Mouse (Mus musculus): ENCODE measurements around the gene Stambp. TPM values are rescaled to one million over a fixed set of nuclear protein-coding genes. Genes with fewer than 3 reads are reported as not detected.
A peak's percentile ranks its signal among the peaks of the same experiment; 100 is the strongest.

Gene Stambp
- polyA plus RNA-seq, 1 experiment from 2014 or later = 30.7 TPM

GRCm38 (mm10) chr6:83500462-83500861, 72.1 kb downstream of the Stambp start:
- Histone ChIP-seq H3K36me3 (ENCODE audit: insufficient read depth, low read length) (no peaks in the 10 kb centered on the region), H3K9ac (replicated peaks; ENCODE audit: low read depth) (no peak overlapping the region), H3K4me2 (replicated peaks; ENCODE audit: low read depth, low read length) (no peak overlapping the region), H3K4me3 (ENCODE audit: low read depth, low read length) (no peak overlapping the region), H3K4me1 (ENCODE audit: insufficient read depth, low read depth, low read length) (0 out of 2 replicates have a peak, but pooled peaks cover 5% of the 10 kb centered on the region), H3K27ac (ENCODE audit: low read length) (no peak overlapping the region), H3K27me3 (replicated peaks; ENCODE audit: insufficient read depth, low read length) (no peaks in the 10 kb centered on the region), H3K9me3 (ENCODE audit: low read length) (no peaks in the 10 kb centered on the region)
- WGBS = 72% methylated on average over 3 of the region's 3 CpGs
- no peak for ATAC-seq
- peak; percentile 58 for TF ChIP-seq CTCF (IDR thresholded peaks at IDR 0.05)
- no peak for TF ChIP-seq EP300 (IDR thresholded peaks at IDR 0.05)
- no peak for DNase-seq (ENCODE audit: low spot score)

GRCm38 (mm10) chr6:83499078-83499477, 73.5 kb downstream of the Stambp start:
- ATAC-seq = no peak

GRCm38 (mm10) chr6:83496753-83497710, 75.5 kb downstream of the Stambp start:
- DNase-seq (ENCODE audit: low spot score) (peak; percentile 47), ATAC-seq (peak; percentile 54)
- 64% methylated on average over 22 of the region's 22 CpGs for WGBS
- Histone ChIP-seq H3K9me3 (ENCODE audit: low read length) (no peaks in the 10 kb centered on the region), H3K27me3 (replicated peaks; ENCODE audit: insufficient read depth, low read length) (no peaks in the 10 kb centered on the region), H3K4me2 (replicated peaks; ENCODE audit: low read depth, low read length) (no peak overlapping the region), H3K4me1 (ENCODE audit: insufficient read depth, low read depth, low read length) (0 out of 2 replicates have a peak, but pooled peaks cover 5% of the 10 kb centered on the region), H3K36me3 (ENCODE audit: insufficient read depth, low read length) (peaks cover 8% of the 10 kb centered on the region; the same call in 1 of the 2 replicates), H3K27ac (ENCODE audit: low read length) (no peak overlapping the region), H3K4me3 (ENCODE audit: low read depth, low read length) (no peak overlapping the region), H3K9ac (replicated peaks; ENCODE audit: low read depth) (no peak overlapping the region)
- no peak for TF ChIP-seq EP300 (IDR thresholded peaks at IDR 0.05)
- no peak for TF ChIP-seq CTCF (IDR thresholded peaks at IDR 0.05)

More at GRCm38 (mm10) chr6:83499078-83499477, 73.5 kb downstream of the Stambp start:
- H3K27ac ChIP-seq (ENCODE audit: low read length) = no peak overlapping the region
- DNase-seq (ENCODE audit: low spot score) = no peak
- no peaks in the 10 kb centered on the region for H3K9me3 ChIP-seq (ENCODE audit: low read length)
- H3K27me3 ChIP-seq (replicated peaks; ENCODE audit: insufficient read depth, low read length) = no peaks in the 10 kb centered on the region
- no peak overlapping the region for H3K4me2 ChIP-seq (replicated peaks; ENCODE audit: low read depth, low read length)
- no peak for TF ChIP-seq CTCF (IDR thresholded peaks at IDR 0.05)
- 0 out of 2 replicates have a peak, but pooled peaks cover under 1% of the 10 kb centered on the region for H3K36me3 ChIP-seq (ENCODE audit: insufficient read depth, low read length)
- no peak overlapping the region for H3K9ac ChIP-seq (replicated peaks; ENCODE audit: low read depth)
- 0 out of 2 replicates have a peak, but pooled peaks cover 5% of the 10 kb centered on the region for H3K4me1 ChIP-seq (ENCODE audit: insufficient read depth, low read depth, low read length)
- WGBS = 92% methylated on average over 10 of the region's 10 CpGs
- no peak overlapping the region for H3K4me3 ChIP-seq (ENCODE audit: low read depth, low read length)

DNA sequence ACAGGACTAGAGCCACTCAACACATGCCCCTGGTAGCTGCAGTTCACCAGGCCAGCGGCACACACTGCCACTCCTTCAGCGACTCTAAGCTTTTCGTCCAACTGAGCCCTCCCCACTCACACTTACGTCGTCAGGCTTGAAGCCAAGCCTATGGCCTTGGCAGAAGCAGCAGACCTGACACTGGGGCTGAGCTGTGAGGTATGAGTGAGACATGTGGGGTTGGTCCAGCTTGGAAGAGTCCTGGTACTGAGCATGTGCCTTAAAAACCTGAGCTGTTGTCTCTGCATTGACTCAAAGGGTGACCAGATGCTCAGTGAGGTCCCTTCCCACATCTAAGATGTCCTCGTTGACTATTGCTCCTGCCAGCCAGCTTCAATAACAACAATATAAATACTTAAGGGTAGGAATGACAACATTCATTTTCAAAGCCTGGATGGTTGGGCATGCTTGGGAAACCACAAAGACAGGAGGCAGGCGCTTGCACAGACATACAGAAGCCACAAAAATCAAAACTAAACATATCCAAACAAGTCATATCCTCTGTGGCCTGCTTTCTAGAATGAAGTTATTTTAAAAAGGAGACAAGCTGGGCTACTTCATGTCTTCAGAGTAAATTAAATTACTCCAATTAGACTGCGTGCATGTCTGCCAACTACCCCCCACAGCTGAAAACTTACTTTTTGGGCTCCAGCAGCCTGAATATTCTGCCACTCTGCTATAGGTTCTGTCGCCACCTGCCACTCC, 76.3 kb downstream of the Stambp start:
- peak; percentile 75 for DNase-seq (ENCODE audit: low spot score)
- H3K36me3 ChIP-seq (ENCODE audit: insufficient read depth, low read length) = peaks cover 8% of the 10 kb centered on the region; the same call in 1 of the 2 replicates
- H3K9me3 ChIP-seq (ENCODE audit: low read length) = no peaks in the 10 kb centered on the region
- WGBS = 63% methylated on average over 9 of the region's 9 CpGs
- H3K4me2 ChIP-seq (replicated peaks; ENCODE audit: low read depth, low read length) = no peak overlapping the region
- H3K27me3 ChIP-seq (replicated peaks; ENCODE audit: insufficient read depth, low read length) = no peaks in the 10 kb centered on the region
- TF ChIP-seq CTCF (IDR thresholded peaks at IDR 0.05) = no peak
- no peak for TF ChIP-seq EP300 (IDR thresholded peaks at IDR 0.05)
- H3K9ac ChIP-seq (replicated peaks; ENCODE audit: low read depth) = no peak overlapping the region
- H3K4me1 ChIP-seq (ENCODE audit: insufficient read depth, low read depth, low read length) = 0 out of 2 replicates have a peak, but pooled peaks cover 5% of the 10 kb centered on the region
- H3K4me3 ChIP-seq (ENCODE audit: low read depth, low read length) = no peak overlapping the region
- peak overlapping the region; percentile 0; the same call in 1 of the 2 replicates for H3K27ac ChIP-seq (ENCODE audit: low read length)
- ATAC-seq = peak; percentile 89

Other genes starting within 250 kb of the Stambp start
- 6.3 and 7.8 TPM in 2 replicates for gene Mthfd2, start 246.8 kb downstream of the Stambp start, polyA plus RNA-seq (2015; fragmentation: Nextera tagmentation; extraction: Ambion mirVana)
- gene Mob1a, start 246.7 kb downstream of the Stambp start, polyA plus RNA-seq (2015; fragmentation: Nextera tagmentation; extraction: Ambion mirVana) = 41.3 and 47.6 TPM in 2 replicates
- 101 and 120 TPM in 2 replicates for gene Bola3, start 223.6 kb downstream of the Stambp start, polyA plus RNA-seq (2015; fragmentation: Nextera tagmentation; extraction: Ambion mirVana)
- 30.0 and 30.5 TPM in 2 replicates for gene Tet3, start 113.6 kb downstream of the Stambp start, polyA plus RNA-seq (2015; fragmentation: Nextera tagmentation; extraction: Ambion mirVana)
- 71.8 and 75.3 TPM in 2 replicates for gene Dguok, start 65.8 kb downstream of the Stambp start, polyA plus RNA-seq (2015; fragmentation: Nextera tagmentation; extraction: Ambion mirVana)
- gene Actg2, start 36.5 kb downstream of the Stambp start, polyA plus RNA-seq (2015; fragmentation: Nextera tagmentation; extraction: Ambion mirVana) = 107 and 121 TPM in 2 replicates
- gene Clec4f, start 83.5 kb upstream of the Stambp start, polyA plus RNA-seq (2015; fragmentation: Nextera tagmentation; extraction: Ambion mirVana) = not detected in 2 replicates
- gene Cd207, start 105.1 kb upstream of the Stambp start, polyA plus RNA-seq (2015; fragmentation: Nextera tagmentation; extraction: Ambion mirVana) = not detected in 2 replicates
- gene Vax2, start 138.5 kb upstream of the Stambp start, polyA plus RNA-seq (2015; fragmentation: Nextera tagmentation; extraction: Ambion mirVana) = not detected in 2 replicates
- gene Atp6v1b1, start 170.3 kb upstream of the Stambp start, polyA plus RNA-seq (2015; fragmentation: Nextera tagmentation; extraction: Ambion mirVana) = 0.56 and 0.64 TPM in 2 replicates
- 0.12 TPM in 1 of 2 replicates, not detected in the other for gene Ankrd53, start 189.9 kb upstream of the Stambp start, polyA plus RNA-seq (2015; fragmentation: Nextera tagmentation; extraction: Ambion mirVana)
- 89.8 and 101 TPM in 2 replicates for gene Tex261, start 203.1 kb upstream of the Stambp start, polyA plus RNA-seq (2015; fragmentation: Nextera tagmentation; extraction: Ambion mirVana)
- gene Nagk, start 222.3 kb upstream of the Stambp start, polyA plus RNA-seq (2015; fragmentation: Nextera tagmentation; extraction: Ambion mirVana) = 69.4 and 79.9 TPM in 2 replicates